ENCODE assay signal across 15 mouse cellular contexts in genomic region chr2:29465649-29466137, GRCm38 (mm10).
A peak's percentile ranks its signal among the peaks of the same experiment; 100 is the strongest.
DNase-seq lines count a peak whose midpoint lies in the region; ATAC-seq and TF ChIP-seq lines count a peak whose summit lies in the region.
"Had no signal": no experiment of that assay in that cellular context is flagged by ENCODE, and none has a peak within 500 bp of the region (broad histone marks: within the 10 kb centered on the region; RNA-seq: fewer than 3 reads in every experiment).

No protein-coding gene starts in this region.

- H3K27ac ChIP-seq in kidney, embryonic 15.5 days = peak overlapping the region; percentile 27; the same call in 1 of the 2 replicates
- H3K27ac ChIP-seq in neural tube, embryonic 13.5 days (replicated peaks) = peak overlapping the region; percentile 43
- peak overlapping the region; percentile 2; the same call in 1 of the 2 replicates for H3K27ac ChIP-seq in hindbrain, embryonic 16.5 days (ENCODE audit: low read depth, low read length)
- H3K27ac ChIP-seq in stomach, postnatal 0 days (replicated peaks) = no peak overlapping the region
- H3K27ac ChIP-seq: limb, embryonic 10.5 days; lung, embryonic 15.5 days; stomach, embryonic 15.5 days had no signal

- WGBS in kidney, embryonic 15.5 days = 63% methylated on average over 3 of the region's 3 CpGs
- WGBS in neural tube, embryonic 13.5 days = 47% methylated on average over 3 of the region's 3 CpGs
- WGBS in hindbrain, embryonic 16.5 days = 41% methylated on average over 3 of the region's 3 CpGs
- 50% methylated on average over 3 of the region's 3 CpGs for WGBS in stomach, postnatal 0 days

- no peak overlapping the region for H3K4me2 ChIP-seq in kidney, embryonic 15.5 days
- H3K4me2 ChIP-seq in neural tube, embryonic 13.5 days = no peak overlapping the region
- no peak overlapping the region for H3K4me2 ChIP-seq in hindbrain, embryonic 16.5 days (ENCODE audit: low read length)
- H3K4me2 ChIP-seq in stomach, postnatal 0 days (replicated peaks; ENCODE audit: low read depth) = no peak overlapping the region
- H3K4me2 ChIP-seq: lung, embryonic 15.5 days; stomach, embryonic 15.5 days had no signal

- H3K9ac ChIP-seq in kidney, embryonic 15.5 days = no peak overlapping the region
- no peak overlapping the region for H3K9ac ChIP-seq in neural tube, embryonic 13.5 days
- no peak overlapping the region for H3K9ac ChIP-seq in hindbrain, embryonic 16.5 days (ENCODE audit: low read depth, low read length)
- no peak overlapping the region for H3K9ac ChIP-seq in stomach, postnatal 0 days (ENCODE audit: low read length)
- H3K9ac ChIP-seq: lung, embryonic 15.5 days; stomach, embryonic 15.5 days had no signal

- H3K27me3 ChIP-seq in kidney, embryonic 15.5 days = no peaks in the 10 kb centered on the region
- no peaks in the 10 kb centered on the region for H3K27me3 ChIP-seq in neural tube, embryonic 13.5 days
- no peaks in the 10 kb centered on the region for H3K27me3 ChIP-seq in hindbrain, embryonic 16.5 days (replicated peaks; ENCODE audit: control insufficient read depth, insufficient read depth, low read length)
- H3K27me3 ChIP-seq in stomach, postnatal 0 days (ENCODE audit: control insufficient read depth, insufficient read depth, low read length) = no peaks in the 10 kb centered on the region
- H3K27me3 ChIP-seq: lung, embryonic 15.5 days; stomach, embryonic 15.5 days had no signal

- no peaks in the 10 kb centered on the region for H3K36me3 ChIP-seq in kidney, embryonic 15.5 days
- H3K36me3 ChIP-seq in neural tube, embryonic 13.5 days = no peaks in the 10 kb centered on the region
- no peaks in the 10 kb centered on the region for H3K36me3 ChIP-seq in hindbrain, embryonic 16.5 days (ENCODE audit: control insufficient read depth, insufficient read depth, low read length)
- H3K36me3 ChIP-seq in stomach, postnatal 0 days (ENCODE audit: control insufficient read depth, insufficient read depth, low read length) = no peaks in the 10 kb centered on the region
- H3K36me3 ChIP-seq: limb, embryonic 10.5 days; lung, embryonic 15.5 days; stomach, embryonic 15.5 days had no signal

- intact Hi-C loops in heart, postnatal 10 days (cut with DNase I) = no loop called here

- TF ChIP-seq EP300 in stomach, postnatal 0 days (optimal IDR thresholded peaks at IDR 0.05) = no peak

- H3K9me3 ChIP-seq in kidney, embryonic 15.5 days (replicated peaks) = no peaks in the 10 kb centered on the region
- no peaks in the 10 kb centered on the region for H3K9me3 ChIP-seq in neural tube, embryonic 13.5 days
- H3K9me3 ChIP-seq in hindbrain, embryonic 16.5 days (ENCODE audit: control insufficient read depth, low read length) = no peaks in the 10 kb centered on the region
- H3K9me3 ChIP-seq in stomach, postnatal 0 days (ENCODE audit: control insufficient read depth, low read length) = no peaks in the 10 kb centered on the region
- H3K9me3 ChIP-seq: limb, embryonic 10.5 days; lung, embryonic 15.5 days; stomach, embryonic 15.5 days had no signal

- peaks cover 30% of the 10 kb centered on the region for H3K4me1 ChIP-seq in kidney, embryonic 15.5 days
- peaks cover 42% of the 10 kb centered on the region for H3K4me1 ChIP-seq in neural tube, embryonic 13.5 days (replicated peaks)
- H3K4me1 ChIP-seq in hindbrain, embryonic 16.5 days (ENCODE audit: control insufficient read depth, insufficient read depth, low read depth, low read length) = peaks cover 29% of the 10 kb centered on the region
- H3K4me1 ChIP-seq in stomach, postnatal 0 days (replicated peaks; ENCODE audit: control insufficient read depth, insufficient read depth) = peaks cover 3% of the 10 kb centered on the region; the same call in 1 of the 2 replicates

- DNase-seq in kidney, postnatal 4 days = no peak
- DNase-seq in neural tube, embryonic 10.5 days (ENCODE audit: extremely low spot score, low spot score) = no peak
- DNase-seq in stomach, postnatal 0 days (ENCODE audit: low spot score) = no peak
- no peak for DNase-seq in heart, postnatal 10 days
- DNase-seq: B cell, adult 2 months; cerebellum, adult 18-20 months; kidney, adult 18-20 months; thymus, postnatal 36 days had no signal

- H3K4me3 ChIP-seq in kidney, embryonic 15.5 days (replicated peaks) = no peak overlapping the region
- H3K4me3 ChIP-seq in neural tube, embryonic 13.5 days = no peak overlapping the region
- no peak overlapping the region for H3K4me3 ChIP-seq in hindbrain, embryonic 16.5 days (ENCODE audit: low read length)
- H3K4me3 ChIP-seq in stomach, postnatal 0 days (ENCODE audit: low read depth, low read length) = no peak overlapping the region
- H3K4me3 ChIP-seq: limb, embryonic 10.5 days; lung, embryonic 15.5 days; stomach, embryonic 15.5 days had no signal

- no peak for ATAC-seq in kidney, embryonic 15.5 days (replicated peaks; ENCODE audit: low FRiP score)
- ATAC-seq in neural tube, embryonic 13.5 days (ENCODE audit: low read depth) = no peak; the same call in 1 of the 2 replicates
- ATAC-seq in hindbrain, embryonic 16.5 days = no peak
- peak; percentile 57 for ATAC-seq in monocyte, adult 5-6 weeks (replicated peaks; ENCODE audit: insufficient number of reproducible peaks, low FRiP score, low TSS enrichment, poor library complexity, severe bottlenecking)
- no peak for ATAC-seq in stomach, postnatal 0 days (ENCODE audit: low FRiP score, low TSS enrichment)

- no peak for TF ChIP-seq CTCF in stomach, postnatal 0 days (IDR thresholded peaks at IDR 0.05; ENCODE audit: low read depth)
